Mouse (Mus musculus) natural killer cell, adult 2 months (primary cell): ENCODE measurements around the gene Atrx.

Experiments used
- DNase-seq, 2 experiments: peaks; one replicate each; pipeline ENCODE4 v3.0.0; 2022; ENCODE audit warnings: low spot score in 2 of 2

Atrx gene

GRCm38 (mm10) chrX:105767932-105768331 is 161.3 kb downstream of the Atrx start:
- DNase-seq = no peak

GRCm38 (mm10) chrX:105767177-105767764 is 161.9 kb downstream of the Atrx start:
- DNase-seq = no peak

- no peak for DNase-seq
These were observed 163.2 kb downstream of the Atrx start for GRCm38 (mm10) chrX:105766013-105766412.

- DNase-seq = peak in 1 of 2 experiments; percentile 1
These were observed 164.0 kb downstream of the Atrx start for GRCm38 (mm10) chrX:105765005-105765706.

GRCm38 (mm10) chrX:105764162-105765004 is 164.8 kb downstream of the Atrx start, which contains the start of gene Fgf16:
Gene Fgf16 (plus strand): TSS chrX:105764279.
- DNase-seq = no peak

- DNase-seq = no peak
These were observed 165.6 kb downstream of the Atrx start for GRCm38 (mm10) chrX:105763612-105764011.

GRCm38 (mm10) chrX:105762847-105763527 is 166.2 kb downstream of the Atrx start:
- DNase-seq = no peak
